Mouse (Mus musculus) granulocyte monocyte progenitor cell, adult 5-6 weeks (primary cell): ENCODE measurements around the gene 6330409D20Rik. TPM values are rescaled to one million over a fixed set of nuclear protein-coding genes. Genes with fewer than 3 reads are reported as not detected.

Experiments used
- ATAC-seq: replicated peaks from 2 replicates; pipeline ENCODE4 v1.8.0; 2016; ENCODE audit warnings: mild to moderate bottlenecking, moderate TSS enrichment, inconsistent platforms; ENCODE audit not compliant: poor library complexity, severe bottlenecking
- total RNA-seq, 2 experiments: library from RNA; stranded (forward) in 1 of 2; stranded (reverse) in 1 of 2; fragments of 200-712, 200-1000 nt in 1 of 2; fragments of >200 nt in 1 of 2; fragmentation: Nextera tagmentation in 1 of 2; gene quantifications; 2 replicates each; pipeline ENCODE4 v1.2.3; 2014 to 2017

The 6330409D20Rik gene
- total RNA-seq, 2 experiments from 2014 or later, result not detected

- ATAC-seq, result no peak
These were observed 35.8 kb downstream of the 6330409D20Rik start for GRCm38 (mm10) chr2:32705018-32705417.

GRCm38 (mm10) chr2:32704021-32704421, 36.8 kb downstream of the 6330409D20Rik start, which contains the start of gene Fpgs:
TSS of gene Fpgs (minus strand) at chr2:32704145.
- no peak for ATAC-seq

GRCm38 (mm10) chr2:32703046-32703445, 37.8 kb downstream of the 6330409D20Rik start:
- ATAC-seq, result no peak

GRCm38 (mm10) chr2:32700966-32701743, 39.7 kb downstream of the 6330409D20Rik start:
- ATAC-seq, result no peak

GRCm38 (mm10) chr2:32699680-32700079, 41.1 kb downstream of the 6330409D20Rik start:
- no peak for ATAC-seq

- no peak for ATAC-seq
These were observed 46.1 kb downstream of the 6330409D20Rik start for GRCm38 (mm10) chr2:32694691-32695090.

GRCm38 (mm10) chr2:32693823-32694411, 46.9 kb downstream of the 6330409D20Rik start:
- peak; percentile 93 for ATAC-seq

GRCm38 (mm10) chr2:32693282-32693681, 47.5 kb downstream of the 6330409D20Rik start:
- no peak for ATAC-seq

GRCm38 (mm10) chr2:32692496-32692895, 48.3 kb downstream of the 6330409D20Rik start:
- ATAC-seq, result no peak

- no peak for ATAC-seq
These were observed 49.8 kb downstream of the 6330409D20Rik start for GRCm38 (mm10) chr2:32691041-32691440.

- peak; percentile 63 for ATAC-seq
These were observed 51.4 kb downstream of the 6330409D20Rik start for GRCm38 (mm10) chr2:32689420-32689819.

GRCm38 (mm10) chr2:32687562-32687961, 53.3 kb downstream of the 6330409D20Rik start:
- ATAC-seq, result no peak

- ATAC-seq, result no peak
These were observed 54.2 kb downstream of the 6330409D20Rik start for GRCm38 (mm10) chr2:32686640-32687039.

GRCm38 (mm10) chr2:32685807-32686206, 55.0 kb downstream of the 6330409D20Rik start:
- no peak for ATAC-seq

GRCm38 (mm10) chr2:32684681-32685428, 56.0 kb downstream of the 6330409D20Rik start:
- ATAC-seq, result no peak

GRCm38 (mm10) chr2:32683701-32684100, 57.1 kb downstream of the 6330409D20Rik start:
- ATAC-seq, result no peak

GRCm38 (mm10) chr2:32682721-32683417, 57.9 kb downstream of the 6330409D20Rik start:
- ATAC-seq, result no peak
